32 mouse cellular contexts compared by ENCODE assay signal in the genomic region with DNA sequence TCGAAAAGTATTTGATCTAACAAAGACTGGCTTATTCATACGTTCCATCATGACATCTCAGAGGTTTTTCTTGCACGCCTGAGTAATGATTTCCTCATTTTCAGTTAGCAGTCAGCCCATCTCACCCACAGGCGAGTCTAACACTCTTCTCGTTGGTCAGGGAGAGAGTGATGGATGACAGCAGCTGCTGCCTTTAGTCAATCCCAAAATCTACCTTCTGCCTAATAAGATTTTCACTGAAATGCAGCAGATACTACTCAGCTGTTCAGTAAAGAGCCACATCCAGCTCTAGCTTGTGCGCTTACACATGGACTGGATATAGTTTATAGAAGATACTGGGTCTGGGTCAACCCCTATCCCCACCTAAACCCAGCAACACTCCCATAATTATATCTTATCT. TPM values are rescaled to one million over a fixed set of nuclear protein-coding genes. Genes with fewer than 3 reads are reported as not detected.
A peak's percentile ranks its signal among the peaks of the same experiment; 100 is the strongest.
DNase-seq lines count a peak whose midpoint lies in the region; ATAC-seq and TF ChIP-seq lines count a peak whose summit lies in the region.
"Had no signal": no experiment of that assay in that cellular context is flagged by ENCODE, and none has a peak within 500 bp of the region (broad histone marks: within the 10 kb centered on the region; RNA-seq: fewer than 3 reads in every experiment).

No protein-coding gene starts in this region.

- H3K4me1 ChIP-seq in limb, embryonic 14.5 days (ENCODE audit: control insufficient read depth, insufficient read depth, low read length) = no peaks in the 10 kb centered on the region
- no peaks in the 10 kb centered on the region for H3K4me1 ChIP-seq in hindbrain, postnatal 0 days (ENCODE audit: insufficient read depth, low read length)
- no peaks in the 10 kb centered on the region for H3K4me1 ChIP-seq in midbrain, embryonic 16.5 days (ENCODE audit: control insufficient read depth, insufficient read depth, low read length)
- H3K4me1 ChIP-seq: embryonic facial prominence, embryonic 13.5 days; forebrain, embryonic 10.5 days; forebrain, embryonic 13.5 days; heart, embryonic 12.5 days; heart, embryonic 15.5 days; hindbrain, embryonic 10.5 days; hindbrain, embryonic 13.5 days had no signal

- peak; percentile 71 for ATAC-seq in limb, embryonic 14.5 days (ENCODE audit: low FRiP score, low read depth)
- no peak for ATAC-seq in hindbrain, postnatal 0 days
- no peak for ATAC-seq in midbrain, embryonic 16.5 days
- ATAC-seq: activated CD4-positive, CD25-positive, alpha-beta regulatory T cell, adult 4 months; CD4-positive, CD25-positive, alpha-beta regulatory T cell, adult 4 months; forebrain, embryonic 13.5 days; forebrain, embryonic 16.5 days; hindbrain, embryonic 16.5 days; inflammation-experienced regulatory T-cells, adult 6 months; intestine, embryonic 16.5 days had no signal

- H3K9ac ChIP-seq in limb, embryonic 14.5 days (ENCODE audit: low read depth, low read length, severe bottlenecking) = no peak overlapping the region
- no peak overlapping the region for H3K9ac ChIP-seq in hindbrain, postnatal 0 days (replicated peaks; ENCODE audit: low read length)
- H3K9ac ChIP-seq in midbrain, embryonic 16.5 days (ENCODE audit: low read depth, low read length) = no peak overlapping the region
- H3K9ac ChIP-seq: embryonic facial prominence, embryonic 13.5 days; forebrain, embryonic 13.5 days; heart, embryonic 12.5 days; heart, embryonic 15.5 days; hindbrain, embryonic 13.5 days had no signal

- peak; percentile 6 for DNase-seq in embryo, embryonic 11 days
- DNase-seq in embryo, embryonic 10.5 days (ENCODE audit: low spot score) = no peak
- peak; percentile 10 for DNase-seq in 3T3-L1 (ENCODE audit: low read depth, low spot score)
- DNase-seq in limb, embryonic 14.5 days (ENCODE audit: low spot score) = peak; percentile 40
- no peak for DNase-seq in hindbrain, postnatal 0 days (ENCODE audit: low spot score)
- DNase-seq: adrenal gland, adult 8-10 months; adrenal gland, postnatal 25 days; B cell, adult 2 months; cerebellum, adult 11-12 months; cerebellum, adult 8-10 months; cerebellum, postnatal 10 days; cerebellum, postnatal 36 days; gastrocnemius, adult 2 months; gastrocnemius, postnatal 14 days; heart, adult 18-20 months; heart, postnatal 10 days; heart, postnatal 36 days had no signal

- no peak for TF ChIP-seq CTCF in hindbrain, postnatal 0 days (IDR thresholded peaks at IDR 0.05; ENCODE audit: low read depth)

- H3K36me3 ChIP-seq in limb, embryonic 14.5 days (ENCODE audit: control insufficient read depth, insufficient read depth, low read length) = no peaks in the 10 kb centered on the region
- H3K36me3 ChIP-seq in hindbrain, postnatal 0 days (ENCODE audit: insufficient read depth, low read length) = no peaks in the 10 kb centered on the region
- no peaks in the 10 kb centered on the region for H3K36me3 ChIP-seq in midbrain, embryonic 16.5 days (ENCODE audit: control insufficient read depth, insufficient read depth, low read length)
- H3K36me3 ChIP-seq: embryonic facial prominence, embryonic 13.5 days; forebrain, embryonic 10.5 days; heart, embryonic 12.5 days; heart, embryonic 15.5 days; hindbrain, embryonic 10.5 days; hindbrain, embryonic 13.5 days had no signal

- no peaks in the 10 kb centered on the region for H3K9me3 ChIP-seq in limb, embryonic 14.5 days (ENCODE audit: control insufficient read depth, low read length)
- H3K9me3 ChIP-seq in hindbrain, postnatal 0 days (ENCODE audit: low read length) = no peaks in the 10 kb centered on the region
- H3K9me3 ChIP-seq in midbrain, embryonic 16.5 days (replicated peaks; ENCODE audit: control insufficient read depth, low read length, poor library complexity, severe bottlenecking) = no peaks in the 10 kb centered on the region
- H3K9me3 ChIP-seq: embryonic facial prominence, embryonic 13.5 days; forebrain, embryonic 10.5 days; forebrain, embryonic 13.5 days; heart, embryonic 12.5 days; heart, embryonic 15.5 days; hindbrain, embryonic 10.5 days; hindbrain, embryonic 13.5 days had no signal

- no peak overlapping the region for H3K4me2 ChIP-seq in limb, embryonic 14.5 days (replicated peaks; ENCODE audit: low read depth, low read length, severe bottlenecking)
- no peak overlapping the region for H3K4me2 ChIP-seq in hindbrain, postnatal 0 days (ENCODE audit: low read depth, low read length)
- H3K4me2 ChIP-seq in midbrain, embryonic 16.5 days (ENCODE audit: low read length) = no peak overlapping the region
- H3K4me2 ChIP-seq: embryonic facial prominence, embryonic 13.5 days; forebrain, embryonic 13.5 days; heart, embryonic 12.5 days; heart, embryonic 15.5 days; hindbrain, embryonic 13.5 days had no signal

- WGBS in limb, embryonic 14.5 days = 66% methylated on average over 6 of the region's 6 CpGs
- WGBS in hindbrain, postnatal 0 days = 76% methylated on average over 6 of the region's 6 CpGs
- 79% methylated on average over 6 of the region's 6 CpGs for WGBS in midbrain, embryonic 16.5 days

- no peaks in the 10 kb centered on the region for H3K27me3 ChIP-seq in limb, embryonic 14.5 days (ENCODE audit: control insufficient read depth, insufficient read depth, low read length)
- H3K27me3 ChIP-seq in hindbrain, postnatal 0 days (ENCODE audit: insufficient read depth, low read length) = no peaks in the 10 kb centered on the region
- no peaks in the 10 kb centered on the region for H3K27me3 ChIP-seq in midbrain, embryonic 16.5 days (ENCODE audit: control insufficient read depth, insufficient read depth, low read depth, low read length)
- H3K27me3 ChIP-seq: embryonic facial prominence, embryonic 13.5 days; forebrain, embryonic 13.5 days; heart, embryonic 12.5 days; heart, embryonic 15.5 days; hindbrain, embryonic 13.5 days had no signal

- no peak overlapping the region for H3K4me3 ChIP-seq in limb, embryonic 14.5 days (replicated peaks; ENCODE audit: low read length)
- H3K4me3 ChIP-seq in hindbrain, postnatal 0 days (ENCODE audit: low read length) = no peak overlapping the region
- no peak overlapping the region for H3K4me3 ChIP-seq in midbrain, embryonic 16.5 days (ENCODE audit: low read depth, low read length)
- H3K4me3 ChIP-seq: embryonic facial prominence, embryonic 13.5 days; forebrain, embryonic 10.5 days; forebrain, embryonic 13.5 days; gastrocnemius, adult 2 months; heart, embryonic 12.5 days; heart, embryonic 15.5 days; hindbrain, embryonic 10.5 days; hindbrain, embryonic 13.5 days had no signal

- no peak for TF ChIP-seq POLR2A in limb, embryonic 14.5 days (IDR thresholded peaks at IDR 0.05; ENCODE audit: borderline replicate concordance, extremely low read depth, insufficient read depth, insufficient read length)

- no peak overlapping the region for H3K27ac ChIP-seq in limb, embryonic 14.5 days (replicated peaks; ENCODE audit: low read depth, low read length)
- H3K27ac ChIP-seq in hindbrain, postnatal 0 days = no peak overlapping the region
- no peak overlapping the region for H3K27ac ChIP-seq in midbrain, embryonic 16.5 days (ENCODE audit: low read length)
- H3K27ac ChIP-seq: embryonic facial prominence, embryonic 13.5 days; forebrain, embryonic 10.5 days; forebrain, embryonic 13.5 days; gastrocnemius, adult 2 months; heart, embryonic 15.5 days; hindbrain, embryonic 10.5 days; hindbrain, embryonic 13.5 days had no signal

RNA-seq across cellular contexts. Expression of gene Vgll2, which starts 40.7 kb away (rescaled TPM):
- polyA plus RNA-seq in limb, embryonic 14.5 days (2012; rRNA removed) = 71.5 and 111 TPM in 2 replicates
- 36.3 and 48.6 TPM in 2 replicates for polyA plus RNA-seq in limb, embryonic 14.5 days (2014; fragmentation: Nextera tagmentation; extraction: Ambion mirVana)
- total RNA-seq in hindbrain, postnatal 0 days (2014; rRNA removed) = not detected in 2 replicates
- polyA plus RNA-seq in hindbrain, postnatal 0 days (2015; fragmentation: Nextera tagmentation; extraction: Ambion mirVana) = 0.14 and 0.15 TPM in 2 replicates
- 0.60 and 2.9 TPM in 2 replicates for polyA plus RNA-seq in midbrain, embryonic 16.5 days (2015; fragmentation: Nextera tagmentation; extraction: Ambion mirVana)
- total RNA-seq: adrenal gland, adult 8-10 months; adrenal gland, postnatal 25 days; ES-E14; heart, postnatal 10 days; heart, postnatal 36 days had no signal
- polyA plus RNA-seq: activated CD4-positive, CD25-positive, alpha-beta regulatory T cell, adult 4 months; CD4-positive, CD25-positive, alpha-beta regulatory T cell, adult 4 months; inflammation-experienced regulatory T-cells, adult 6 months; intestine, embryonic 16.5 days had no signal

Comparison
In these comparisons a context has a peak if more than half of its experiments do, and no peak if none do; other contexts are left out.
1. DNase-seq: peak in embryo, embryonic 11 days (single experiment), 3T3-L1 (single experiment) and limb, embryonic 14.5 days (single experiment); none in embryo, embryonic 10.5 days (single experiment) and hindbrain, postnatal 0 days (single experiment).